Mouse (Mus musculus) left cerebral cortex, adult 2 months (tissue): ENCODE results near the gene Pdk4. TPM values are rescaled to one million over a fixed set of nuclear protein-coding genes. Genes with fewer than 3 reads are reported as not detected.

Experiments used
- DNase-seq, 2 experiments: peaks; one replicate each; pipeline ENCODE4 v3.0.0; 2021 to 2022; ENCODE audit warnings: low spot score in 2 of 2, mixed read lengths in 1 of 2; ENCODE audit errors: extremely low spot score in 1 of 2
- H3K27ac ChIP-seq: fragments of 200-600 bp; 2 replicates; pipeline ENCODE4 v1.8.1; 2022
- H3K4me3 ChIP-seq: fragments of 200-600 bp; 2 replicates; pipeline ENCODE4 v1.8.1; 2022
- CTCF ChIP-seq: fragments of 200-600 bp; IDR thresholded peaks from 2 replicates; pipeline ENCODE4 v1.8.1; 2022; ENCODE audit warnings: antibody characterized with exemption, mild to moderate bottlenecking, moderate library complexity
- intact Hi-C: fragments of 180-260 bp; cut with DNase I; formaldehyde crosslinking; loops from one replicate; pipeline ENCODE4 v1.15.1; 2025
- long read RNA-seq, 2 experiments: library from polyadenylated mRNA; stranded (forward); transcript quantifications; one replicate each; pipeline ENCODE4 v2.0.0; 2021; ENCODE audit warnings: borderline mapping rate in 2 of 2
- total RNA-seq, 2 experiments: library from RNA; stranded (reverse); gene quantifications; 2 replicates each; pipeline ENCODE4 v1.2.3; 2021

Gene Pdk4
- total RNA-seq: 10 to 100 TPM; 11.0 to 18.8 TPM
- long read RNA-seq, experiment 1, transcript Pdk4-201 (11 exons, 3,484 nt): major isoform, 16 of 17 reads
- long read RNA-seq, experiment 1, partial matches to known transcripts: 0 of 17 reads
- long read RNA-seq, experiment 1, other reads (novel, unspliced or antisense): 1 of 17 reads
- long read RNA-seq, experiment 2, transcript Pdk4-201 (11 exons, 3,484 nt): major isoform, 25 of 28 reads
- long read RNA-seq, experiment 2, partial matches to known transcripts: 0 of 28 reads
- long read RNA-seq, experiment 2, other reads (novel, unspliced or antisense): 3 of 28 reads

DNA sequence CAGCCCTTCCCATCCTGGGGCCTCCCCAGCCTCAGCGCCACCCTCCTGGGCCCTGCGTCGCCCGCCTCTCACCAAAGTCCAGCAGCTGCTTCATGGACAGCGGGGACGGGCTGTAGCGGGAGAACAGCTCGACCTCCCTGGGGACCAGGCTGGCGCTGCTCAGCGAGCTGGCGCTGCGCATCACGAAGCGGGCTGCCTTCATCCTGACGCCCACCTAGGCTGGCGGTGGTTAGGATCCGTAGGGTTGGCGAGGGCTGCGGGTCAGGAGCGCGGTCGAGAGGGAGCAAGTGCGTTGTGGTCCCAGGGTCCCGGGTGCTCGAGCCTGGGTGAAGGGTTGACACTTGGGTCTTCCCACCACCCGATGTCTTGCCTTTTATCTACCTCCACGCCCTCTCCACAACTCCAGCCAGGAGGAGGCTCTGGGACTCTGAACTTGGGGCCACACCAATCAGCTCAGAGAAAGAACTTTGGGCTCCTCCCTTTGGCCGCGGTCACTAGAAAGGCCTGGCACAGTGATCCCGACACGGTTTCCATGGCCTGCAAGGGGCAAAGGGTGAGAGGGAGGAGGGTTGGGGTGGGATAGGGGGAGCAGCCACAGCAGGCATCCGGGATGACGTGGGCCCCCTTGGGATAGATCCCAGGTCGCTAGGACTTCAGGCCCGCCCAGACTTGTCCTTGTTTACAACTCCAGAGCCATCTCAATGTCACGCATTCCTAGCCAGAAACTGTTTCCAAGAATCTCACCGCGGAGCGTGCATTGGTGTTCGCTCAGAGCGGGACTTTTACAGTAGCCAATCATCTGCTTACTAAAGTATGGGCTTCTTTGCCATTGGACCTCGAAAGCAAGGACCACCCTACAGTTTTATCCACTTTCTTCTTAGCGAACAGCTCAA lies at the start of gene Pdk4:
TSS of gene Pdk4 (minus strand) at position 349 of the 893 bp plus-strand sequence.
- Histone ChIP-seq H3K27ac (peak within 1 kb of the TSS; percentile 78), H3K4me3 (peak within 1 kb of the TSS; percentile 63)
- intact Hi-C loops: loop anchor here (2.0 to 5.0 kb wide), 2 partner anchors 85 to 86 kb away; no protein-coding TSS in a partner anchor
- no peak for TF ChIP-seq CTCF
- DNase-seq: peak; percentile 28 to 49

DNA sequence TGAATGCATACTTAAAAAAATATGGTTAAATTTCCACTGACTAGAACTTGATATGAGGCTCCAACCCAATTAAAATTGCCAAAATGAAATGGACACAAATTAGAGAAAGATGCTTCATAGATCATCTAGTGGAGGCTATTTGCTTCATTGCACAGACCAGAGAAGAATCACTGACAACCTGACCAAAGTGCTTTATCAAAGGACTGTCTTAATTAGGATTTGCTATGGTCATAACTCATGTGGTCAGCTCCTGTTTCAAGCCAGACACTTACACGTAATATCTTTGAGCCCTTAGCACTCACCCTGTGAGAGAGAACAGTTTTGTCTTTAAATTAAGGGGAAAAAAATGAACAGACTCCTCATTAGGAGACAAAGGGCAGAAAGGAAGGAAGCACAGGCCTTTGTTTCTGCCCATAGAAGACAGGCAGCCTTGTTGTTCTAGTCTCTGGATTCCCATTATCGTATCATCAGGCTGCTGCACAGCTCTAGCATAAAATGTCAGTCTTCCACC lies 41.8 kb upstream of the Pdk4 start:
- Histone ChIP-seq H3K27ac (no peak overlapping the region), H3K4me3 (no peak overlapping the region)
- intact Hi-C loops: no loop called here
- no peak for DNase-seq
- TF ChIP-seq CTCF: no peak

DNA sequence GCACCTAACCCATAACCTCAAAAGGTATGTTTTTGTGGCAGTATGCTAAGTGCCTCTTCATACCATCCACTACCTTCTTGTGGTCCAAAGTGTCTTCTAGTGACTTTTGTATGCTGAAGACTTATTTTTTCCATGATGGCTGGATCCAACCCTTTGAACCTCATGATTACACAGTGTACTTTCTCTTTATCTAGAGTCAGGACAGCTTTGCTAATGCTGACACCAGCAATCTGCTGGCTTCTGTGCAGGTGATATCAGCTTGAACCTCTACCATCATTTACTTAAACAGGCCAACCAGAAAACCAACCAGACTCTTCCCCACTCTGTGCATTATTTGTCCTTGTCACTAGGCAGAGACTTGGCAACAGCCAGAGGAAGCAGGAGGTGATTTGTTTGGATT lies 39.6 kb upstream of the Pdk4 start:
- Histone ChIP-seq H3K27ac (no peak overlapping the region), H3K4me3 (no peak overlapping the region)
- no peak for DNase-seq
- TF ChIP-seq CTCF: no peak
- intact Hi-C loops: no loop called here

DNA sequence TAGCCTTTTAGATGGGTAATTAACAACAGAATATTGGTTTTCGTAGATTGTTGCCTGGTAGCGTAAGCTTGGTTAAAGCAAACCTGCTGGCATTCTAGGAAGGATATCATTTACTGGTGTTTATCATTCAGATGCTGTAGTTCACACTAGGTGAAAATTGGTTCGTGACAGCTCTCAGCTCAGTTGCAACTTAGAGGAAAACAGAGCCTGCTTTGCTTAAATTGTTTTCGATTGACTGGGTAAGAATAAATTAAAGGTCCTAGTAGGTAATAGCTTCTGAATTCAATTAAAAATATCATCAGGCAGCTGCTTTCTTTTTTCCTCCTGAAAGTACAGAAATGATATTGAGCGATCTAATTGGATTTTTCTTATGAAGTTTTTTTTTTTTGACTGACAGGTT lies 21.0 kb upstream of the Pdk4 start:
- TF ChIP-seq CTCF: no peak
- no peak overlapping the region for H3K4me3 ChIP-seq
- no peak overlapping the region for H3K27ac ChIP-seq
- intact Hi-C loops: no loop called here
- DNase-seq: no peak

DNA sequence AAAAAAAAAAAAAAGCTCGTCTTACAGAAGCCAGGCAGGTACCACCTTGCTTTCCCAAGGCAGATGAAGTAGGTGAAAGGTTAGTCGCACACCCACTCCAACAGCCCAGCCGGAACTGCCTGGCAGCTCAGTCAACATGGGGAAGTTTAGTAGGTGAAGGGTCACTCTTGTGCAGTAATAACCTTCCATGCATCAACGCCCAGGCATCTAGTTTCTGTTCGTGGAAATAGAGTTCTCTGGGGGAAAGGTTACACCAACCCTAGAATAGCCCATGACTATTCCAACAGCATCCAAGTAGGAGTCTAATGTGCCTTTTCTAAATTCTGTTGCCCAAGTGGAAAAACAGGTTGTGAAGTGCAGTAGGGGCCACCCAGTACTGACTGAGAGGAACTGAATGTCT lies 13.6 kb upstream of the Pdk4 start:
- no peak overlapping the region for H3K4me3 ChIP-seq
- TF ChIP-seq CTCF: no peak
- no peak overlapping the region for H3K27ac ChIP-seq
- no peak for DNase-seq
- intact Hi-C loops: no loop called here

DNA sequence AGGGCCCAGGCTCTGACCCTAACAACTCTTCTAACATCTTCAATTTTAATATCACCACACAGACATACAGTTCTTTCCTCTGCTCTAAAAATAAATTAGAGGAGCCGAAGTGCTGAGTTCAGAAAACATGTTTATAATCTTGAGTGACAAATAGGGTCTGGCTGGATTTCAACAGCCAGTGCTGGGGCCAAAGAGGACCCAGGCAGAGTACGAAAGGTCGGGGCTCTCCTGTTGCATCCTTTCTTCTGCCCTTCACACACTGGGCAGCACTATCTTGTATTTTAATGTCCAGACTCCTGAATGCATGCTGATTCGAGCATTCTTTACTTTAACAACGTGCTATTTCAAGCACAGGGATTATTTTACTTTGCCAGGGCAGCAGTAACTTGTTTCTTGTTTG lies 13.2 kb upstream of the Pdk4 start:
- DNase-seq: no peak
- H3K27ac ChIP-seq: no peak overlapping the region; the same call in 1 of the 2 replicates
- H3K4me3 ChIP-seq: no peak overlapping the region
- no peak for TF ChIP-seq CTCF
- intact Hi-C loops: no loop called here

DNA sequence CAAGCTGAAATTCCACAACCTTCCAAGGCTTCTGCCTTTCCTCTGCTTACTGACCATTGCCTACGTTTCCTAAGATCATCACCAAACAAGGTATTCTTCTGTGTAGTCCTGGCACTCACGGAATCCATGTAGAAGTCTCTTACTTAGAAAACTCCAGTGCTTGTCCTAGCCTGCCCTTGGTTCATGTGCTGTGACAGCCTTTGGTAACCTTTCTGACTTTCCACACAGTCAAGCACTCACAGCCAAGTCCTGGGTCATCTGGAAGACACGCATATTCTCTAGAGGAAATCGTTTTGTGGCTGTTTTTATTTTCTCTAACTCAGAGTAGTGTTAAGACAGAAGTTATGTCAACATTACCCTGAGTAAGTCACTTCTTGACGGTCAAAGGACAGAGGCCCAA lies 11.7 kb upstream of the Pdk4 start:
- intact Hi-C loops: no loop called here
- Histone ChIP-seq H3K4me3 (no peak overlapping the region), H3K27ac (no peak overlapping the region)
- no peak for DNase-seq
- no peak for TF ChIP-seq CTCF

DNA sequence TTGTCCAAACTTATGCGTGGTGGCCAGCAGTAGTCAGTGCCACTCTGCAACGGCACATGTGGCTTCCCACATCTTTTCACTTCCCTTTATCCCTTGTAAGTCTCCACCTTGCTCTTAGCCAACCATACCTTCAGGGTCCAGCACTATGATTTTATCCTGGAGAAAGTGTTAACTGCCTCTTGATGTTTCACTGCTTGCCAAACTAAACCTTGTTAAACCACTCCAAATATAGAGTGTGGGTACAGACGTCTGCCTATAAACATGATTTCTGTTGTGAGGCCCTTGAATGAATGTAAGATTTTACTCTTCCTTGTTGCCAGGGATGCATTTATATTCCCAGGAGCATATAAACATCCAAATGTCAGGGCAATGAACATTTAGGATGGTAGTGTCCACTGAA lies 10.2 kb upstream of the Pdk4 start:
- Histone ChIP-seq H3K27ac (no peak overlapping the region), H3K4me3 (no peak overlapping the region)
- no peak for TF ChIP-seq CTCF
- no peak for DNase-seq
- intact Hi-C loops: no loop called here

DNA sequence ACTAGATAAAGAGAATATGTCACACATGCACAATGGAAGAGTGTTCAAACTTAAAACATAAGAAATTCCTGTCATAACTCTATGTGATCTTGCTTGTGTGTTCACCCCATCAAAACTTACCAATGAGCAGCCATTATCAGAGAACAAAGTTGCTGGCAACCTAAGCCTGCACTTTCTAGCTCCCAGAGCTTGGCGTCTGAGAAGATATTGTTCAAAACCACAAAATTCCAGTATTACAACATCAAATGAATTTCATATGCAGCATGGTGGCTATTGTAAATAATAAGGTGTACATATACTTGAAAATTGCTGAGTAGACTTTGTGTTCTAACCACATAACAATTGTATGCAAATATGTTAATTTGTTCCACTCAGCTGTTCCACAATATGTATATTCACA lies 6.7 kb upstream of the Pdk4 start:
- intact Hi-C loops: no loop called here
- H3K27ac ChIP-seq: no peak overlapping the region
- no peak overlapping the region for H3K4me3 ChIP-seq
- TF ChIP-seq CTCF: no peak
- DNase-seq: no peak

DNA sequence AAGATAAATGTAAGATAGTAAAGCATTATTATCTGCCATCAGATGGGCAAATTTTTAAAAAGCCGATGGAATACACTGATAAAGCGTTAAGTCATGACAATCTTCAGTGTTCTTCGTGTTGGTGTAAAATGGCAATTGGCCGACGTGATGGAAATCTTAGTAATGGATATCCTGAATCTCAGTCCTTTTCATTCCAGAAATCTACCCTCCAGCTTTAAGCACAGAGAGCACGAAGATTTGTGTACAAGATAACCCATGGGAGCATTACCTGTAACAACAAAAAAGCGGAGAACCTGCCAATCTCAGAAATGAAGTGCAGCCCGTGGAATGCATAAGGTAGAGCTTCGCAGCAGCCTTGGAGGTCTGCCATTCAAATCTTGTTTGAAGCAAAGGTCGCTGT lies 5.4 kb upstream of the Pdk4 start:
- no peak overlapping the region for H3K27ac ChIP-seq
- intact Hi-C loops: no loop called here

DNA sequence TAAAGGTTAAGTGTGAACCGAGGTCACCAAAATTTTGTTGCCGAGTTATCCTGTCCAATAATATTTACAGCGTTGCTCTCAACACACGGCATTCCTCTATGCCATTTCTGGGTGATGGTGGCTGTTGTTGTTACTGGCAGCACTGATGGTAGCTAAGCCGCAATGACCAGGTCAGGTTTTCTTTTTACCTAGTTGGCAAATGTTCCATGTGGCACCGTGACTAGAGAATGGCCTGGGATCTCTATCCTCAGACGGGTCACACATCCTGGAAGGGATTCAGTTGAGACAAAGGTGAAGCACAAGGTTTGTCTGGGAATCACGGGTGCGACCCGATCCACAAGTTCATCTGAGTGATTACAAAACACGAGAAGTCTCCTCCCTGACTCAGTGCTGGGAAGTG lies 2.6 kb upstream of the Pdk4 start:
- Histone ChIP-seq H3K4me3 (no peak overlapping the region), H3K27ac (no peak overlapping the region)
- intact Hi-C loops: loop anchor here (5.0 kb wide), 1 partner anchor 84 kb away; no protein-coding TSS in a partner anchor
- TF ChIP-seq CTCF: no peak
- DNase-seq: no peak

More for the DNA sequence above, 5.4 kb upstream of the Pdk4 start:
- TF ChIP-seq CTCF: no peak
- no peak overlapping the region for H3K4me3 ChIP-seq
- no peak for DNase-seq

DNA sequence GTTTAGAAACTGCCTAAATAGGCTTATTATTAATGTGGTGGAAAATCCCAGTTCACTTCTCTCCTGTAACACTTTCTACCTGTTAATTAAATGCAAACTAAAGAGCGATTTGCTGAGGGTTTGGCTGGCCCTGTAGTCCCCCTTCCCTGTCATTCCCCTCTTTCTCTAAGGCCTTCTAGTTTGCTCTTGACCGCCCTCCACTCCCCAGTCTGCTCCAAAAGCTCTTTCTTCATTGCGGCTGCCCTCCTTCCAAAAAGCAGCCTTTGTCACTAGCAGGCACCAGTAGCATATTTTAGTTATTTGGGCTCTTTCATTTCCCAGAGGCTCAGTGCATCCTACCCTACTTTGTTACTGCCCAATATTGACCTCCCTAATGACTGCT lies 736 bp upstream of the Pdk4 start:
- DNase-seq: no peak
- H3K4me3 ChIP-seq: peak overlapping the region; percentile 63
- intact Hi-C loops: loop anchor here (5.0 kb wide), 1 partner anchor 85 kb away; no protein-coding TSS in a partner anchor
- TF ChIP-seq CTCF: no peak
- H3K27ac ChIP-seq: peak overlapping the region; percentile 74
